ENCODE assay signal across 8 mouse cellular contexts in genomic region chr3:146450371-146450841, GRCm38 (mm10). TPM values are rescaled to one million over a fixed set of nuclear protein-coding genes. Genes with fewer than 3 reads are reported as not detected.
A peak's percentile ranks its signal among the peaks of the same experiment; 100 is the strongest.
DNase-seq lines count a peak whose midpoint lies in the region; ATAC-seq and TF ChIP-seq lines count a peak whose summit lies in the region.

No protein-coding gene starts in this region.

- peak overlapping the region; percentile 83 for H3K9ac ChIP-seq in embryonic facial prominence, embryonic 13.5 days
- peak overlapping the region; percentile 74 for H3K9ac ChIP-seq in heart, adult 2 months (ENCODE audit: low read depth, low read length)
- H3K9ac ChIP-seq in limb, embryonic 13.5 days = peak overlapping the region; percentile 73
- peak overlapping the region; percentile 69 for H3K9ac ChIP-seq in midbrain, embryonic 16.5 days (ENCODE audit: low read depth, low read length)

- intact Hi-C loops in heart, adult 2 months (cut with DNase I) = loop anchor here (1.0 to 5.0 kb wide), 3 partner anchors 46 to 72 kb away; partner anchors contain the start of genes Gng5, Rpf1, Spata1 and Ssx2ip

- H3K27ac ChIP-seq in embryonic facial prominence, embryonic 13.5 days = peak overlapping the region; percentile 87
- H3K27ac ChIP-seq in heart, adult 2 months = peak overlapping the region; percentile 60
- peak overlapping the region; percentile 76 for H3K27ac ChIP-seq in limb, embryonic 13.5 days
- peak overlapping the region; percentile 69 for H3K27ac ChIP-seq in midbrain, embryonic 16.5 days (ENCODE audit: low read length)

- DNase-seq in 3134 (ENCODE audit: extremely low read depth, insufficient read length, low spot score) = peak; percentile 95
- peak; percentile 95 to 97 for DNase-seq in adrenal gland, postnatal 36 days
- peak; percentile 93 to 94 for DNase-seq in heart, adult 2 months
- peak; percentile 94 to 97 for DNase-seq in kidney, adult 8-10 months
- peak; percentile 89 to 95 for DNase-seq in spleen, postnatal 10 days (ENCODE audit: low spot score in 2 of 2)

- H3K36me3 ChIP-seq in embryonic facial prominence, embryonic 13.5 days = peaks cover 7% of the 10 kb centered on the region; the same call in 1 of the 2 replicates
- no peaks in the 10 kb centered on the region for H3K36me3 ChIP-seq in heart, adult 2 months (ENCODE audit: control insufficient read depth, insufficient read depth, low read length)
- peaks cover 3% of the 10 kb centered on the region for H3K36me3 ChIP-seq in limb, embryonic 13.5 days
- no peaks in the 10 kb centered on the region for H3K36me3 ChIP-seq in midbrain, embryonic 16.5 days (ENCODE audit: control insufficient read depth, insufficient read depth, low read length)

- no peaks in the 10 kb centered on the region for H3K79me2 ChIP-seq in heart, adult 2 months (replicated peaks; ENCODE audit: control insufficient read depth, insufficient read depth, low read length)

- peak; percentile 56 for TF ChIP-seq CTCF in heart, adult 2 months (IDR thresholded peaks at IDR 0.05)

- TF ChIP-seq EP300 in heart, adult 2 months (IDR thresholded peaks at IDR 0.05; ENCODE audit: insufficient read depth, low read depth, low read length) = 0 out of 2 replicates have a peak, but pooled peaks have one; percentile 3

- peak overlapping the region; percentile 63 for H3K4me3 ChIP-seq in embryonic facial prominence, embryonic 13.5 days
- peak overlapping the region; percentile 60 for H3K4me3 ChIP-seq in heart, adult 2 months
- peak overlapping the region; percentile 59 for H3K4me3 ChIP-seq in limb, embryonic 13.5 days
- H3K4me3 ChIP-seq in midbrain, embryonic 16.5 days (ENCODE audit: low read depth, low read length) = peak overlapping the region; percentile 49

- no peaks in the 10 kb centered on the region for H3K27me3 ChIP-seq in embryonic facial prominence, embryonic 13.5 days
- H3K27me3 ChIP-seq in heart, adult 2 months (ENCODE audit: control insufficient read depth, insufficient read depth, low read length) = no peaks in the 10 kb centered on the region
- H3K27me3 ChIP-seq in limb, embryonic 13.5 days = no peaks in the 10 kb centered on the region
- H3K27me3 ChIP-seq in midbrain, embryonic 16.5 days (ENCODE audit: control insufficient read depth, insufficient read depth, low read depth, low read length) = no peaks in the 10 kb centered on the region

- under 1% methylated on average over 29 of the region's 29 CpGs for WGBS in embryonic facial prominence, embryonic 13.5 days
- under 1% methylated on average over 29 of the region's 29 CpGs for WGBS in heart, adult 2 months
- under 1% methylated on average over 29 of the region's 29 CpGs for WGBS in limb, embryonic 13.5 days
- WGBS in midbrain, embryonic 16.5 days = under 1% methylated on average over 29 of the region's 29 CpGs

- TF ChIP-seq POLR2A in heart, adult 2 months (IDR thresholded peaks at IDR 0.05; ENCODE audit: insufficient read depth, low read depth, low read length) = peak; percentile 95

- peak overlapping the region; percentile 61 for H3K4me2 ChIP-seq in embryonic facial prominence, embryonic 13.5 days
- H3K4me2 ChIP-seq in limb, embryonic 13.5 days (replicated peaks) = peak overlapping the region; percentile 65
- H3K4me2 ChIP-seq in midbrain, embryonic 16.5 days (ENCODE audit: low read length) = peak overlapping the region; percentile 67

- H3K9me3 ChIP-seq in embryonic facial prominence, embryonic 13.5 days = no peaks in the 10 kb centered on the region
- H3K9me3 ChIP-seq in limb, embryonic 13.5 days = no peaks in the 10 kb centered on the region
- no peaks in the 10 kb centered on the region for H3K9me3 ChIP-seq in midbrain, embryonic 16.5 days (replicated peaks; ENCODE audit: control insufficient read depth, low read length, poor library complexity, severe bottlenecking)

- H3K4me1 ChIP-seq in embryonic facial prominence, embryonic 13.5 days = peaks cover 8% of the 10 kb centered on the region; the same call in 1 of the 2 replicates
- peaks cover 2% of the 10 kb centered on the region; the same call in 1 of the 2 replicates for H3K4me1 ChIP-seq in heart, adult 2 months (ENCODE audit: control insufficient read depth, insufficient read depth, low read length)
- peaks cover 10% of the 10 kb centered on the region for H3K4me1 ChIP-seq in limb, embryonic 13.5 days
- peaks cover 6% of the 10 kb centered on the region; the same call in 1 of the 2 replicates for H3K4me1 ChIP-seq in midbrain, embryonic 16.5 days (ENCODE audit: control insufficient read depth, insufficient read depth, low read length)

- peak; percentile 99 for ATAC-seq in embryonic facial prominence, embryonic 13.5 days (ENCODE audit: insufficient number of reproducible peaks, insufficient read depth, low FRiP score, low TSS enrichment, low read depth)
- ATAC-seq in limb, embryonic 13.5 days (ENCODE audit: low FRiP score, low read depth) = peak; percentile 100
- ATAC-seq in midbrain, embryonic 16.5 days = peak; percentile 99

RNA-seq across cellular contexts. Expression of gene Ctbs, which starts 0.8 kb away (rescaled TPM):
- total RNA-seq in adrenal gland, postnatal 36 days (2021) = 10 to 100 TPM in 1 of 2 experiments, 1 to 10 TPM in 1; 8.1 to 12.3 TPM
- polyA plus RNA-seq in embryonic facial prominence, embryonic 13.5 days (2015; fragmentation: Nextera tagmentation; extraction: Ambion mirVana) = 9.1 and 9.6 TPM in 2 replicates
- total RNA-seq in heart, adult 2 months (2021) = 1 to 10 TPM; 3.2 to 3.7 TPM
- polyA plus RNA-seq in heart, adult 2 months (2012; rRNA removed) = 1.7 and 3.6 TPM in 2 replicates
- 8.5 and 8.7 TPM in 2 replicates for polyA plus RNA-seq in limb, embryonic 13.5 days (2015; fragmentation: Nextera tagmentation; extraction: Ambion mirVana)
- 4.3 and 4.4 TPM in 2 replicates for polyA plus RNA-seq in midbrain, embryonic 16.5 days (2015; fragmentation: Nextera tagmentation; extraction: Ambion mirVana)

RNA-seq across cellular contexts. Expression of gene Ssx2ip, which starts 46.0 kb away (rescaled TPM):
- 1 to 10 TPM; 8.4 to 9.6 TPM for total RNA-seq in adrenal gland, postnatal 36 days (2021)
- polyA plus RNA-seq in embryonic facial prominence, embryonic 13.5 days (2015; fragmentation: Nextera tagmentation; extraction: Ambion mirVana) = 22.1 and 26.4 TPM in 2 replicates
- total RNA-seq in heart, adult 2 months (2021) = 10 to 100 TPM; 12.5 to 14.1 TPM
- 3.1 and 4.1 TPM in 2 replicates for polyA plus RNA-seq in heart, adult 2 months (2012; rRNA removed)
- polyA plus RNA-seq in limb, embryonic 13.5 days (2015; fragmentation: Nextera tagmentation; extraction: Ambion mirVana) = 18.7 and 18.9 TPM in 2 replicates
- polyA plus RNA-seq in midbrain, embryonic 16.5 days (2015; fragmentation: Nextera tagmentation; extraction: Ambion mirVana) = 18.0 and 18.2 TPM in 2 replicates

RNA-seq across cellular contexts. Expression of gene Spata1, which starts 49.1 kb away (rescaled TPM):
- 1 to 10 TPM; 3.9 to 4.6 TPM for total RNA-seq in adrenal gland, postnatal 36 days (2021)
- 9.9 and 10.2 TPM in 2 replicates for polyA plus RNA-seq in embryonic facial prominence, embryonic 13.5 days (2015; fragmentation: Nextera tagmentation; extraction: Ambion mirVana)
- total RNA-seq in heart, adult 2 months (2021) = 1 to 10 TPM; 1.4 to 2.3 TPM
- polyA plus RNA-seq in heart, adult 2 months (2012; rRNA removed) = 1.2 and 1.8 TPM in 2 replicates
- polyA plus RNA-seq in limb, embryonic 13.5 days (2015; fragmentation: Nextera tagmentation; extraction: Ambion mirVana) = 9.1 and 10.8 TPM in 2 replicates
- 4.6 TPM in 2 replicates for polyA plus RNA-seq in midbrain, embryonic 16.5 days (2015; fragmentation: Nextera tagmentation; extraction: Ambion mirVana)

RNA-seq across cellular contexts. Expression of gene Gng5, which starts 49.2 kb away (rescaled TPM):
- 100 to 1,000 TPM; 250 to 253 TPM for total RNA-seq in adrenal gland, postnatal 36 days (2021)
- polyA plus RNA-seq in embryonic facial prominence, embryonic 13.5 days (2015; fragmentation: Nextera tagmentation; extraction: Ambion mirVana) = 857 and 874 TPM in 2 replicates
- 100 to 1,000 TPM; 216 to 264 TPM for total RNA-seq in heart, adult 2 months (2021)
- 331 and 445 TPM in 2 replicates for polyA plus RNA-seq in heart, adult 2 months (2012; rRNA removed)
- polyA plus RNA-seq in limb, embryonic 13.5 days (2015; fragmentation: Nextera tagmentation; extraction: Ambion mirVana) = 947 and 968 TPM in 2 replicates
- 256 and 276 TPM in 2 replicates for polyA plus RNA-seq in midbrain, embryonic 16.5 days (2015; fragmentation: Nextera tagmentation; extraction: Ambion mirVana)

Comparison
In these comparisons a context has a peak if more than half of its experiments do, and no peak if none do; other contexts are left out.
1. Peak in every context shown above with its lines: DNase-seq, ATAC-seq, H3K4me3 ChIP-seq and H3K27ac ChIP-seq.